Mouse (Mus musculus) brain, embryonic 14.5 days (tissue): ENCODE results near the gene Arl6ip1.

ENCODE experiments used
- CTCF ChIP-seq: fragments of 200-500 bp; IDR thresholded peaks from 2 replicates; pipeline ENCODE4 v1.5.1; 2012; ENCODE audit warnings: inconsistent platforms, mild to moderate bottlenecking, moderate library complexity, borderline replicate concordance; ENCODE audit not compliant: insufficient read depth, insufficient read length; ENCODE audit errors: extremely low read depth
- POLR2A ChIP-seq: fragments of 200-500 bp; IDR thresholded peaks from 2 replicates; pipeline ENCODE4 v1.6.1; 2012; ENCODE audit warnings: mild to moderate bottlenecking, inconsistent platforms, borderline replicate concordance; ENCODE audit not compliant: poor library complexity, insufficient read depth, insufficient read length, severe bottlenecking; ENCODE audit errors: extremely low read depth

GRCm38 (mm10) chr7:118156461-118156860 lies 27.0 kb upstream of the Arl6ip1 start:
- no peak for TF ChIP-seq POLR2A
- no peak for TF ChIP-seq CTCF
